Mouse (Mus musculus) cerebellum, postnatal 10 days (tissue): ENCODE data around the gene Laptm4a.

Experiments
- DNase-seq, 2 experiments: peaks; one replicate each; pipeline ENCODE4 v3.0.0; 2021; ENCODE audit warnings: mixed read lengths in 2 of 2

The Laptm4a gene

DNA sequence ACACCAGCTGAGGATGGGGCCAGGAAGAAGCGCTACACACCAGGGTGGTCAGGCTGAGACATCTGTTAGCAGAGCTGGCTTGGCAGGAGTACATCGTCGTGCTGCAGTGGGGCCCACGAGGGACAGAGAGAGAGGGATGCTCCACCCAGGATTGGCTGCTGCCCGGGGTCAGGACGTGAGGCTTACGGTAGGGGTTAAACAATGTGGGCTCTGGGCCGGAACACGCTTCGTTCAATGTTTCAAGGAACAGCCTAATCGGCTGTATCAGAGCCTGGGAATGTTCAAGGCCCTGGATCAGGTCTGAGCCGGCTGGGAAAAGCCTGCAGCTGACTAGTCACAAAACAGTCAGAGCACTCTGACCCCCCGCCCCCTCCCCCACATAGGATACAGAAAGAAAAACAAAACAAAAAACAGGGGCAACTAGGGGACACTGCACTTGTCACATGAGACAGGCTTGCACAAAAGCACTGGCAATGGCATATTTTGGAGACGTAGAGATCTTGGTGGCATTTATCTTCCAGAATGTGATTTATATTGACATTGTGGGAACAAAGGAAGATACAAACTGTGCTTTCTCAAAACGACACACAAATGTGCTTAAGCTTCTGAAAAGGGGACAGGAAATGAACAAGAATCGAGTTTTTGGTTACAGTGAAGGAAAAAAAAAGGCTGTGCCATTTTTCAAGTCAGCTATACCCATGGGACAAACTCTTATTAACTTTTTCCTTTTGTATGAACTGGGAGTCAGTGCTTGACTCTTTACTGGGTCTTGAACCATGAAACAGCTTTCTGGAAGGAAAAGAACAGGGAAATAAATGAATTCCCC lies 8.4 kb upstream of the Laptm4a start:
- DNase-seq: peak; percentile 52 to 62

DNA sequence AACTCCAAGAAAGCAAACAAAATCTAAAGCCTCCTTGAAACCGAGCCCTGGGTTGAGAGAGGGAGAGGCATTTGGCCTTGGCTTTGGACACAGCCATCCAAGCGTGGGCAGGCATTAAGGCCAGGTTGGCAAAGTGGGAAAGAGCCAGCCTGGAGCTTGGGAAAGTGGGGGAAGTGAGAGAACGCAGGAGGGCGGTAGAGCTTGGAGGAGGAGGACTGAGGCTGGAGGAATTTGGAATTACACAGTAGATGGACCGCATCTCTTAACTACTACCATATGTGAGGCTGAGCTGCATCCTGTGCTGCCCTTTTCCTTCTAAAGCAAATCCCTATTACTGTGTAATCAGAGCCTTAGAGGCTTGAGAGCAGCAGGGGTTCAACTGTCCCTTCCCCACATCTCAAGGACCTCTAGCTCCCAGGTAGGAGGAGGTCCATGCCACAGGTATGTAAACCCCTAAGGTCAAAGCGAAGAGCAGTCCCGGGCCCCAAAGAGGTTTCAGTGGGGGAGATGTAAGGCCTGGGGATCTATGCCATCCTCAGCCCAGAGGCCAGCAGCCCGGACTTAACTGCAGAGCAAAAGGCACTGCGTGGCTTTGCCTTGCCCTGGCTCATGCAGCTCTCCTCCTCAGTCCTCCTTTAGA lies 7.6 kb upstream of the Laptm4a start:
- DNase-seq: peak; percentile 66 to 72

DNA sequence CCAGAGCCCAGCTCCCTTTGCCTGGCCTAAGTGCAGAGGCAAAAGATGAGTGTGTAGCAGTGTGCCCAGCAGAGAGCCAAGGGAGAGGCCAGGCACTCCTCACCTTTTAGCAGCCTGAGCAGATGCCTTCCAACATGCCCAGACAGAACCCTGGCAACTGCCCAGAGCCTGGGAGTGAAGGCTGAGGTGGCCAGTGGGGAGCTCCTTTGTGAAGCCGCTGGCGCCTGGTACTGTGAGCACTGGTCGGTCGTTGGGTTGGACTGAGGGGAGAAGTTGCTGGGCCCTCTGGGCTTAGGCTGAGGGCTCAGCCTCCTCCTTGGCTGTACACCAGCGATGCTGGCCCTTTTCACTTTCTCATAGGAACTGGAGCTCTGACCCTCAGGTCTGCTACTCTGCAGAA lies 5.1 kb upstream of the Laptm4a start:
- DNase-seq: peak; percentile 75 to 83

DNA sequence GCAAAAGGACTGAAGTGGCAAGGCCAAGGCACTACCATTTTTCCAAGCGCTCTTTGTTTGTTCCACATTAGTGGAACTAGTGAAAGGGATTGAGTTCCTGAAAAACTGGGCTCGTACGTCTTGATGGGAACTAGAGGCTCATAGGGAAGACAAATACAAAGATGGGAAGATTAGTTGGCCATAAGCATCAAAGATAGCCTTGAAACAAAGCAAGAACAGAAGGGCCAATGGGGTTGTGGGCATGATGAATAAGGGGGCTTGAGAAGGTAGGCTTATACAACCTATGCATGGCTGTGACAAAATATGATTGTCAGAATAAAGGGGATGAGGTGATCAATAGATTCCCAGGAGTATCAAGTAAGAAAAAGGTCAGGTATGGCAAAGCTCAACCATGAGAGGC lies 2.2 kb upstream of the Laptm4a start:
- no peak for DNase-seq

DNA sequence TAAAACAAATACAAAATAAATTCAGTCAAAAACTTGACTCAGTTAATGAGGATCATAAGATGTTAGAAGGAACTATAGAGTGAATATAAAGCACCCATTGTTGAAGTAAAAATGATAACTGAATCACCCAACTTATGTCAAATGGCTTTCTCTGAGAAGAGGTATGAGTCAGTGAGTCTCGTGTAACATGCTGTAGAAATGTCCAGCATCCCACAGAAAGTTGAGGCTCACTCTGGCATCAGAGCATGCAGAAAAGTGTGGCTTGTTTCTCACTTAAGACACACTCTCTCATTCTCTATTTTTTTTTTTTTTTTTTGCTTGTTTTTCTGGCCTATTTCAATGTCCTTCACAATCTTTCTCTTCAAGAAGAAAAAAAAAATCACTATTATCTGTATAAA lies 469 bp upstream of the Laptm4a start:
- no peak for DNase-seq

DNA sequence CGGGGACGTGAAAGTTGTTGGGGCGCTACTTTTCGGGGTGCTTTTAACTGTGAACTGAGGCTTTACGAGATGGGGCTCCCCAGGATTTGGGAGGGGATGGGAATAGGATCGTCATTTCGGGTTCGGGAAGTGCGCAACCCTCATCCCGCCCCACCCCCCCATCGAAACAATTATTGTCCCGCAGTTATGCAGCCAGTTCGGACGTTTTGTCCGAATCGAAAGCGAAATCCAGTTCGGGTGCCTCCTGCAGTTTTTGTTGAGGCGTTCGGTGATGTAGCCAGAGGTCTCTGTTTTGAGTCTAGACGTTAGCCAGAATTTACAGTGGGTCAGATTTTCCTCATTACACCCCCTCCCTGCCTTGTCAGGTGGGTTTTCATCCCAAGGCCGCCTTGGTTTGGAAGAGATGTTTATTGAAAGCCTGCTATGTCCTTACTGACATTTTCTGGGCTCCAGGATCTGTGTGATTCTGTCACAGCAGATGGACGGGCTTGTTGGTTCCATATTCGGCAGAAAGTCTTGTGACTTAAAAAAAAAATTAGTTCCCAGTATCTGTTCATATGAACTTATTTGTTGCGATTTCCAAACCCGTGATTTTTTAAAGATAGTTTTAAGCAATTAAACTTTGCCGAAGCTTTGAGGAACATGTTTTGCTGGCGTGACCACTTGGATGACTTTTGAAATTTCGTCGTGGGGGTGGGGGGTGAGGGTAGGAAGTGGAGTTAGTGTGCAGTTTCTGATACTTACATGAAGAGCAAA lies 1.1 kb downstream of the Laptm4a start:
- peak in 1 of 2 experiments; percentile 51 for DNase-seq

DNA sequence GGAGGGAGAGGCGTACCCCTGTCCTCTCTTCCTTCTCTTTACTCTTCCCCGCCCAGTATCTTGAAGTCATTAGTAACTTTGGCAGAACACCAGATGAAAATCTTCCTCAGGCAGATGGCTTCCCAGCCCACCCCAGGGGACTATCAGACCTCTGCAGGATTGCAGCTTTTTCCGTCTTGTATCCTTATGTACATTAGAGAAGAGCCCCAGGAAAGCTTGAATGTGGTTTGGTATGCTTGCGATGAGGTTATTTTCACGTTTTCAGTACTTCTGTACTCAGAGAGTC lies 1.6 kb downstream of the Laptm4a start:
- peak; percentile 61 to 63 for DNase-seq

DNA sequence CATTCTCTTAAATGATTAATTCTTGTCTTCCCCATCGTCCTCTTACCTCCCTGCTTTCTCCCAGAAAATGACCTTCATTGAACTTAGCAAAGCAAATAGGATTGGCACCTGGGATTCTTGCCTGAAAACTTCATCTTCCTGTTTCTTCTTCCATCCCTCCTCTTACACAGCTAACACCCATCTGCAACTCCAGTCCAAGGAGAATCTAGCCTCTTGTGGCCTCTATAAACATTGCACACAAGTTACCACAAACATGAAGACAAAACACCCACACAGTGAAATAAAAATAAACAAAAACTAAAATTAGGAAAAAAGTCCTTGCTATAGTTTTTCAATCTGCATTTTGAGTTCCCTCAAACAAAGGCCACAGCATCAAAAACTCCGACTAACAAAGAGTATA lies 2.1 kb downstream of the Laptm4a start:
- DNase-seq: peak in 1 of 2 experiments; percentile 30

DNA sequence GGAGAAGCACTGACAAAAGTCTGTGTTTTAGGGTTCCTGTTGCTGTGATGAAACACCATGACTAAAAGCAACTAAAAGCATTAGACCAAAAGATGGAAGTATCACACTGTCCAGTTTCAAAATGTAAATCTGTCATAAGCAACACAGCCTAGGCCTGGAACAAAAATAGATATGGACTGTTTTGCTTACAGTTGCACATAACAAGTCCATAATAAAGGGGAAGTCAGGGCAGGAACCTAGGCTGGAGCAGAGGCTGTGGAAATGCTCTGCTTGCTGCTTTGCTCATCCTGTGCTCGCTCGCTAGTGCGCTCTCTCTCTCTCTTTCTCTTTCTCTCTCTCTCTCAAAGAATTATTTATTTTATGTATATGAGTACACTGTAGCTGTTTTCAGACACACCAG lies 6.2 kb downstream of the Laptm4a start:
- DNase-seq: no peak

DNA sequence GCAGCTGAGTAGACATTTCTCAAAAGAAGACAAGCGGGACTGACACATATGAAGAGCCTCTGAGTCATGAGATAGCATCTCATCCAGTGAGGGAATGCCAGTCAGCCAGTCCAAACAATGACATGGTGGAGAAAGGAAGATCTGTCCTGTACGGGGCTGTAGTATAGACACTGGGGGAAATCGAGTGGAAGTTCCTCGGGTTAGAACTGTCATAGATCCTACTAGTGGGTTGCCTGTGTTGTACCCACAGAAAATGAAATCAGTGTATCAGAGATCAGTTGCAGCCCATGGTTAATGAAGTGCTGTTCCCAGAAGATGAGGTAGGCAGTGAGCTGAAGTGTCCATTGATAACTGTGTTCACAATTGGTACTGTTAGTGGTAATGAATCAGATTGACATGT lies 7.3 kb downstream of the Laptm4a start:
- DNase-seq: no peak

DNA sequence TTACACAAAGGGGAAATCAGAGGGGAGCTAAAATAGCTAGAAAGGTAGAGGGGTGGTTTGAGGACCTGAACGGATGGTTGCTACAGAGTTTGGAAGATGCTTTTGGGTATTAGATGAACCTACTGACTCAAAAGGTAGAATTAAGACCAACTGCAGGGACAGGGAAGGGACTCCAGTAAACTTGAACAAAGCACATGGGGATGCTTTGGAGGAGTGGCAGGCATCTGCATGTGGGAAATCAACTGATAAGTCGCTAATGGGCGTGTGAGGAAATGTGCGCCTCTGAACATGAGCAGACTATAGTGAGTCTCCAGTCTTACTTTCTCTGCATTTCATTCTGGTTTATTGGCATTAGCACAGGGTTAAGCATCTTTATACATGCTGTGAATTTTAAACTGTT lies 9.6 kb downstream of the Laptm4a start:
- DNase-seq: no peak

DNA sequence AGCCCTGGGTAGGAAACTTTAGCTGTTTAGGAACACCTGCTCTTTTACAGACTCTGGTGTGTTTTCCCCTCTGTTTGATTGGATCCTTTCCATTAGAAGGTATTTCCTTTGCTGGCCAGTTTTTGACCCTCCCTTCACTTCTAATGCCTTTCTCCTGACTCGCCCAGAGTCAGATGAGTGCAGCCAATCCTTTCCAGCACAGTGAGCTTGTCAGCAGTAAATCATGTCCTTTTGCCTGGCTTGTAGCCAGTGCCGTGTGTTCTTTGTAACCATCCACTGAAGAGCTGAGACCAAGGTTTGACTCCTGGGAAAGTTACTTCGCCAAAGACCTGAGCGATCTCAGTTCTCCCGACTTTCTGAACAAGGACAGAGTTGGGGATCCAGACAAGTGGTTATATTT lies 13.9 kb downstream of the Laptm4a start:
- no peak for DNase-seq

DNA sequence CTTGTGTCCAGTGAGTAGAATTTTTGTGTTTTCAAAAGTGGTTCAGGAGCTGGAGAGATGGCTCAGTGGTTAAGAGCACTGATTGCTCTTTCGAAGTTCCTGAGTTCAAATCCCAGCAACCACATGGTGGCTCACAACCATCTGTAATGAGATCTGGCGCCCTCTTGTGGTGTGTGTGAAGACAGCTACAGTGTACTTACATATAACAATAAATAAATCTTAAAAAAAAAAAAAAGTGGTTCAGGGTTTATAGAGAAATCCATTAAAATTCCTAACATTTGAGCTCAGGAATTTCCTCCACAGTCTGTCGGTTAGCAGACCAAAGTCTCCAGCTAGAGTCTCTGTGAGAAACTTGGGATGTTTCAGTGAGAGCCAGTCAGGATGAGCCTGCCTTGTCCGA lies 14.7 kb downstream of the Laptm4a start:
- peak; percentile 37 to 42 for DNase-seq

DNA sequence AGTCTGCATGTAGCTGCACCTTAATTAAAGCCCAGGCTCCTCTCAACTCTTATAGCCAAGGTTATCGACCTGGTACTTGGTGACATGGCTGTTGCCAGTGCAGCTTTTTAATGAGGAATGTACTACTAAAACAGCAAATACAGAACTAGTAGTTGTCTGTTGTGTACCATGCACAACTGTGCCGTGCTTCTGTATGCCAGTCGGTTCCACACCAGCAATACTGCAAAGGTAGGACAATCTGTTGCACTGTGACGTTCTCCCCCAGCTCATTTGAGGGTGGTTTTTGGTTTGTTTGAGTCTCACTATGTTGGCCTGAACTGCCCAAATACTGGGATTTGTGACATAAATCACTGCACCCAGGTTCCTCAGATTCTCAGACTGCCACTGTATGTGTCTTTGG lies 18.0 kb downstream of the Laptm4a start:
- DNase-seq: no peak

DNA sequence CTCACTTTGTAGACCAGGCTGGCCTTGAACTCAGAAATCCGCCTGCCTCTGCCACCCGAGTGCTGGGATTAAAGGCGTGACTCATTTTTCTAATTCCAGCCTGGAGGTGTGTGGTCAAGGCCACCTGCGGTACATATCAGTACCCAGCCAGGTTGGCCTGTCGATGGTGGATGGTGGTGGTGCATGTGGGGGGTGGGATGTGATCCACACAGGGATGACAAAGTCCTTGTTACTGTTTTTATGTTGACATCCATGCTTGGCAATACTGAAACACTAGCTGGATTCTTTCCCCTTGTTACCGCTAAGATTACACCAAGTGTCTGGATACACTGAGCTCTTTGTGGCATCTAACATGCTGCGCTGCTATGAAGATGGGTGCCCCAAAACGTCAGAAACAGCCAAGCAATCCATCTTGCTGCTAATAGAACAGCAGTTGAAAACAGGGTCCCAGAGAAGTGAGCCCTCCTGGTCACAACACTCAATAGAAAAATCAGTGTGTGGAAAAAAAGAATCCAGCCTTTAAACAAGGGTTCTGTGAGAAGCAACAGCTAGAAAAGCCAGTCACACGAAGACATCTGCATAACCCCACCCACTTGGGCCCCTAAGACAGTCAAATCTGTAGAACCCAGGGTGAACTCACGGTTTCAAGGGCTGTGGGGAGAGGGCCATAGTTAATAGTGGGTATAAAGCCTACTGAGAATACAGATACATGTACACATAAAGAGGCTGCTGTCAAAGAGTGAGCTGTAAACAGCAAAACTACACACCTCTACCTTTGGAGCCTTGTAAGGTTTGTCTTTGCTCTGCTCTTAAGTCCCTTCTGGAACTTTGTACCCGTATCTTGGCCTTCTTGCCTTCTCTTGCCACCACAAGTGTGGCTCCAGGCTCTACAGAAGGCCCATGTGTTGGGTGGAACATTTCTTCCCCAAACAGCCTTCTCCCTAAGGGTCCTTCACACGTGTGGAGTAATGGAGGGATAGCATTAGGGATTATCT lies 18.8 kb downstream of the Laptm4a start:
- no peak for DNase-seq

DNA sequence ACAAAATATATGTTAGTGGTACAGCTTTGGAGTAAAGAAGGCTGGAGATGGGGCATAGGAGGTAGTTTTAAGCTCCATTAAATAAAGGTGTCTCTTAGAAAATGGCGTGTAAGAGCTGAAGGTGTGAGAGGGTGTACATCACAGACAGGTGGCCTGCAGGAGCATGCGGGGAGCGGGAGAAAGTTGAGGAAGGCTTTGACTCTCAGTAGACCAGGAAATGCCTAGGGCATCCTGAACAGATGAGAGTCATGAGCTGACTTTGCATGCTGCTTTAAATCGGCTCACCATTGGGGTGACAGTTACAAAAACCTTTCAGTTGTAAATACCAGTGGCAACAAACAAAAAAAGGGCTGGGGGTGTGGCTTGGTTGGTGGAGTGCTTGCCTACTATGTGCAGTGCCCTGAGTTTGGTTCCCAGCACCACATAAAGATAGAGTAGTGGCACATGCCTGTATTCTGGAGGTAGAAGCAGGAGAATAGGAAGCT lies 19.7 kb downstream of the Laptm4a start:
- DNase-seq: no peak

DNA sequence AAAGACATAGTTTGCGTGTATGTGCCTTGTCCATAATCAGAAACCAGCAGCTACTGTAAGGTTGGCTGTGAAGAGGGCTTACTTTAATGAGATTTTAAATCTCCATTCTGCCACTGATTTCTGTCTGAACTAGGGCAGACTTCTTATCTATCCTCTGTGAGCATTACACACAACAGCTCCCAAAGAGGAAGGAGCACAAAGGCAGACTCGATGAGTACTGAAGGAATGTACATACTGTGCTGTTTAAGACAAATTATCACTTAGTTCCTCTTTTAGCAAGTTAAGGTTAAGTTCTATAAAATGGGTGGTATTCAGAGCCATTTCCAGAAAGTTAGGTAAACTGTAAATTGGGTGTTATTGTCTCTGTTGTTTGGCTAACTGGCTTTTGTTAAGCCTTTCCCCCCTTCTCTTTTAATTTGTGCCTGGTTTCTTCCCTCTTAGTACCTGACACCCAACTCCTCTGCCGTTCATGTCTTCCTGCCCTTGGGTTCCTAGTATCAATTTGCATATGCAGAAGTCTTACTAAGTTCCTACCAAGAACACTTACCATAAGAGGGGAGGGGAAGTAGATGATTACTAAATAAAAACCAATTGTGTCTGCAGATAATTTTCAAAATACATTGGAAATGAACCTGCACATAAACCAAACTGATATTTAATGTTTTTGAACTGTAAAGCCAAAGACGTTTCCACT lies 20.4 kb downstream of the Laptm4a start:
- DNase-seq: no peak

DNA sequence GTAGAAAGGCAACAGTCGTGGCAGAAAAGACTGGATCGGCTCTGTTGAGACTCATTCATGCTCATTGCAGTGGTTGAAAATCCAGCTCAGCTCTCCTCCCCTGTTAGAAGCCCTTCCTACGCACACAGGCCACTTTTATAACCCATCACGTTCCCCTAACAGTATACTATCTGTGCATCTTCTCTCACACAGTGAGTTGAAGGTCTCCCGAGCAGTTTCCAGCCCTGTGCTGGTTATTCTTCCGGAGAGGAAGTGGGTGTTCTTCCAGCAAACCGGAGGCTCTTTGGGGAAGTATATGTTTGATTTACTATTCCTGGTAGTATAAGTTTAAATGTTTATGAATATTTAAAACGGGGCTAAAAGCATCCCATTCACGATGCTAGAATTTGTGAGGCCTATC lies 25.7 kb downstream of the Laptm4a start:
- DNase-seq: no peak

DNA sequence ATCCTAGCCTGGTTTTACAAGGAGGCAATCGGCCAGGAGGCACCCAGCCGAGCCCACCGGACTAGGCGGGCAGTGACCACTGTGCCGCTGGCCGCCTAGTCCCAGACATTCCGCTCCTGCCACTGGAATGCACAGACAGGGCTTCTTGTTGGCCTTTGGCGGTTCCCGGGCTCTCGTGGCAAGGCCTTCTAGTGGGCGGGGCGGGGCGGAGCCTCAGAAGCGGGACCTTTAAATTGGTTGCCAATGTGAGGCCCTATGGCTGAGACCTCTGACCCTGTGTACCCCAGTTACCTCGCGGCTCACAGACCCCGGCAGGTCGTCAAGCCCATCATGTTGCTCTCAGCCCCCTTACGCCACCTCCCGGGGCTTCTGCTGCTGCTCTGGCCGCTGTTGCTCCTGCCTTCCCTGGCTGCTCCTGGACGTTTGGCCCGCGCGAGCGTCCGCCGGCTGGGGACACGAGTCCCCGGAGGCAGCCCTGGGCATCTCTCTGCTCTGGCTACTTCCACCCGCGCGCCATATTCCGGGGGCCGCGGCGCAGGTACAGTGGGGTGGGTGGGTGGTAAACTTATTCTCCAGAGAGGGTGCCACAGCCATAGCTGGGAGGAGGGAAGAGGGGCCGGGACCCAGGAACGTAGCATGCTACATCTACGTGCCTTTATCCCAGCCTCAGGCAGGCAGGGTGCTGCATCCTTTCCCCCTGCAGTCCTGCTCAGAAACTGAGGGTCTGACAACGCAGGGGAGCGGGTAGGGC lies 26.4 kb downstream of the Laptm4a start, which contains the start of gene Matn3:
TSS of gene Matn3 (plus strand) at position 216 of the 751 bp plus-strand sequence.
- peak; percentile 53 to 70 for DNase-seq

DNA sequence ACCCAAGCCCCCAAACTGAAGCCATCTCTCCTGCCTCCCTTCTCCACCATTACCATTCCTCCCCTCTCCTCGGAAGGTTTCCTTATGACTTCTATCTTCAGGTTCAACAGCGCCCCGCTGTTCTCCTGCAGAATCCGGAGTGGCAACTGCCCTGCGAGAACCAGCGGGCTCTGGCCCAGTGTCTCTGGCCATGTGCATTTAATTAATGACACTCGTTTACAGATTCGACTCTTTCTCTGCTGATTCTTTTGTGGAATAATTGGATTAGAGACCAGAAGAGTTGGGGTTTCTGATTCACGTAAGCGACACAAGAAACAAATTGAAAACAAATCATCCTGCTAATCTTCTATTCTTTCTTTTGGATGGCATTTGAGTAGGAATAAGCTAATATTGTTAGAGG lies 31.7 kb downstream of the Laptm4a start:
- no peak for DNase-seq

DNA sequence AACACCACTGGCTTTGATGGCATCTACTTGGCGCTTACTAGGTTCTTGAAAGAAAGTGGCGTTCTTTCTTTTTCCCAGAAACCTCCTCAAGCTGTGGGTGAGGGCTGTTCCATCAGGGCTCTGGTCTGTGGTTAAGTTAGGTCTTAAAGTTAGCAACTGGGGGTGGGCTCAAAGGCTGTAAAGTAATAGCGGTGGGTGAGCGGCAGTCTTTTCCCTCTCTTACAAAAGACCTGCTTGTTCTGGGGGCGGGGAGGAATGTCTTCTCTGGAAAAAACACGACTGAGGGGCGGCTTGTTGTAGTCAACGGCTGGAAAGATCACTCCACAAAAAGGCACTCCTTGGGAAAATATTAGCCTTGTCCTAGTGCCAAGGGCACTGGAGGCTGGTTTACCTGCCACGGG lies 32.7 kb downstream of the Laptm4a start:
- no peak for DNase-seq
